Mouse (Mus musculus): ENCODE data around the gene Ttc21b. TPM values are rescaled to one million over a fixed set of nuclear protein-coding genes. Genes with fewer than 3 reads are reported as not detected.
"Not testable (repeated sequence)": the region's sequence is repeated elsewhere in the genome, so short reads cannot be mapped to it uniquely, and the experiment has no call there.

The Ttc21b gene
- total RNA-seq (2017), result 10.9 and 14.3 TPM in 2 replicates

GRCm38 (mm10) chr2:66256220-66257131 is at the start of gene Ttc21b:
Gene Ttc21b, minus strand, starts transcription at chr2:66256617.
- peak; percentile 97 to 100 for ATAC-seq (replicated peaks in 1 of 2; ENCODE audit: insufficient read depth in 1 of 2, low FRiP score in 2 of 2, low TSS enrichment in 1 of 2, low read depth in 1 of 2, poor library complexity in 2 of 2, severe bottlenecking in 2 of 2)

GRCm38 (mm10) chr2:66272551-66272950 is 16.1 kb upstream of the Ttc21b start:
- no peak for ATAC-seq (replicated peaks in 1 of 2; ENCODE audit: insufficient read depth in 1 of 2, low FRiP score in 2 of 2, low TSS enrichment in 1 of 2, low read depth in 1 of 2, poor library complexity in 2 of 2, severe bottlenecking in 2 of 2)

- no peak for ATAC-seq (replicated peaks in 1 of 2; ENCODE audit: insufficient read depth in 1 of 2, low FRiP score in 2 of 2, low TSS enrichment in 1 of 2, low read depth in 1 of 2, poor library complexity in 2 of 2, severe bottlenecking in 2 of 2)
Observed at GRCm38 (mm10) chr2:66244013-66244412, 12.4 kb downstream of the Ttc21b start.

- no peak for ATAC-seq (replicated peaks in 1 of 2; ENCODE audit: insufficient read depth in 1 of 2, low FRiP score in 2 of 2, low TSS enrichment in 1 of 2, low read depth in 1 of 2, poor library complexity in 2 of 2, severe bottlenecking in 2 of 2)
Observed at GRCm38 (mm10) chr2:66240334-66240733, 16.1 kb downstream of the Ttc21b start.

- no peak for ATAC-seq (replicated peaks in 1 of 2; ENCODE audit: insufficient read depth in 1 of 2, low FRiP score in 2 of 2, low TSS enrichment in 1 of 2, low read depth in 1 of 2, poor library complexity in 2 of 2, severe bottlenecking in 2 of 2)
Observed at GRCm38 (mm10) chr2:66238886-66239285, 17.5 kb downstream of the Ttc21b start.

GRCm38 (mm10) chr2:66220954-66221353 is 35.5 kb downstream of the Ttc21b start:
- no peak for ATAC-seq (replicated peaks in 1 of 2; ENCODE audit: insufficient read depth in 1 of 2, low FRiP score in 2 of 2, low TSS enrichment in 1 of 2, low read depth in 1 of 2, poor library complexity in 2 of 2, severe bottlenecking in 2 of 2)

- peak in 1 of 2 experiments; percentile 13; a peak in 1 of 4 replicates for ATAC-seq (replicated peaks in 1 of 2; ENCODE audit: insufficient read depth in 1 of 2, low FRiP score in 2 of 2, low TSS enrichment in 1 of 2, low read depth in 1 of 2, poor library complexity in 2 of 2, severe bottlenecking in 2 of 2)
Observed at GRCm38 (mm10) chr2:66209875-66210274, 46.5 kb downstream of the Ttc21b start.

- ATAC-seq (replicated peaks in 1 of 2; ENCODE audit: insufficient read depth in 1 of 2, low FRiP score in 2 of 2, low TSS enrichment in 1 of 2, low read depth in 1 of 2, poor library complexity in 2 of 2, severe bottlenecking in 2 of 2), result no peak
Observed at GRCm38 (mm10) chr2:66209353-66209752, 47.1 kb downstream of the Ttc21b start.

GRCm38 (mm10) chr2:66206796-66207195 is 49.6 kb downstream of the Ttc21b start:
- ATAC-seq (replicated peaks in 1 of 2; ENCODE audit: insufficient read depth in 1 of 2, low FRiP score in 2 of 2, low TSS enrichment in 1 of 2, low read depth in 1 of 2, poor library complexity in 2 of 2, severe bottlenecking in 2 of 2), result no peak; a peak in 1 of 4 replicates

GRCm38 (mm10) chr2:66204218-66204617 is 52.2 kb downstream of the Ttc21b start:
- no peak for ATAC-seq (replicated peaks in 1 of 2; ENCODE audit: insufficient read depth in 1 of 2, low FRiP score in 2 of 2, low TSS enrichment in 1 of 2, low read depth in 1 of 2, poor library complexity in 2 of 2, severe bottlenecking in 2 of 2)

- ATAC-seq (replicated peaks in 1 of 2; ENCODE audit: insufficient read depth in 1 of 2, low FRiP score in 2 of 2, low TSS enrichment in 1 of 2, low read depth in 1 of 2, poor library complexity in 2 of 2, severe bottlenecking in 2 of 2), result peak; percentile 22 to 51; a peak in 2 of 4 replicates
Observed at GRCm38 (mm10) chr2:66200195-66200594, 56.2 kb downstream of the Ttc21b start.

- ATAC-seq (replicated peaks in 1 of 2; ENCODE audit: insufficient read depth in 1 of 2, low FRiP score in 2 of 2, low TSS enrichment in 1 of 2, low read depth in 1 of 2, poor library complexity in 2 of 2, severe bottlenecking in 2 of 2), result peak; percentile 76 to 81
Observed at GRCm38 (mm10) chr2:66191691-66192100, 64.7 kb downstream of the Ttc21b start.

GRCm38 (mm10) chr2:66190157-66190556 is 66.3 kb downstream of the Ttc21b start:
- ATAC-seq (replicated peaks in 1 of 2; ENCODE audit: insufficient read depth in 1 of 2, low FRiP score in 2 of 2, low TSS enrichment in 1 of 2, low read depth in 1 of 2, poor library complexity in 2 of 2, severe bottlenecking in 2 of 2), result no peak

GRCm38 (mm10) chr2:66189197-66189596 is 67.2 kb downstream of the Ttc21b start:
- not testable (repeated sequence) for ATAC-seq (replicated peaks in 1 of 2; ENCODE audit: insufficient read depth in 1 of 2, low FRiP score in 2 of 2, low TSS enrichment in 1 of 2, low read depth in 1 of 2, poor library complexity in 2 of 2, severe bottlenecking in 2 of 2)

- ATAC-seq (replicated peaks in 1 of 2; ENCODE audit: insufficient read depth in 1 of 2, low FRiP score in 2 of 2, low TSS enrichment in 1 of 2, low read depth in 1 of 2, poor library complexity in 2 of 2, severe bottlenecking in 2 of 2), result no peak
Observed at GRCm38 (mm10) chr2:66187520-66187919, 68.9 kb downstream of the Ttc21b start.

GRCm38 (mm10) chr2:66184431-66185164 is 71.8 kb downstream of the Ttc21b start:
- ATAC-seq (replicated peaks in 1 of 2; ENCODE audit: insufficient read depth in 1 of 2, low FRiP score in 2 of 2, low TSS enrichment in 1 of 2, low read depth in 1 of 2, poor library complexity in 2 of 2, severe bottlenecking in 2 of 2), result no peak

GRCm38 (mm10) chr2:66180293-66180692 is 76.1 kb downstream of the Ttc21b start:
- no peak for ATAC-seq (replicated peaks in 1 of 2; ENCODE audit: insufficient read depth in 1 of 2, low FRiP score in 2 of 2, low TSS enrichment in 1 of 2, low read depth in 1 of 2, poor library complexity in 2 of 2, severe bottlenecking in 2 of 2)

- peak; percentile 58 to 62; a peak in 2 of 4 replicates for ATAC-seq (replicated peaks in 1 of 2; ENCODE audit: insufficient read depth in 1 of 2, low FRiP score in 2 of 2, low TSS enrichment in 1 of 2, low read depth in 1 of 2, poor library complexity in 2 of 2, severe bottlenecking in 2 of 2)
Observed at GRCm38 (mm10) chr2:66179782-66180181, 76.6 kb downstream of the Ttc21b start.
